Mouse (Mus musculus): Measurements from ENCODE around the gene Olfr1480.

Olfr1480 gene

DNA sequence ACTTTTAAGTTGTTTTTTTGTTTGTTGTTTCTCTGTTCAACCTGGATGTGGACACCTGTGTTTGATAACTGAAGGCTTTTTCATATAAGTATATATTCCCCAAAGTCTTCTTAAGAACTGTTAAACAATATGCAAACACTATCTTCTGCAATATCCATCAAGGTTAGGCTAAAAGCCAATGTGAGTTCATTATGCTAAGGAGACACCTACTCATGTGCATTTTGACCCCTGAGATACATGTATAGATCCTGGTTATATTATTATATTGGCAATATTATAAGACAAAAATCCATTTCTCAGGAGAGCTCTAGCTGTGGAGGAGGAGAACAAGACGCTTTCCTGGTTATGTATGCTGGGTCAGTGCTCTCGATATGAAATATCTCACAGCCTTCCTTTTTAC is at the start of gene Olfr1480:
Olfr1480 (plus strand) TSS at position 301 of the 400 bp plus-strand sequence.
- DNase-seq (ENCODE audit: inconsistent age in 2 of 2, low spot score in 1 of 2): no peak

DNA sequence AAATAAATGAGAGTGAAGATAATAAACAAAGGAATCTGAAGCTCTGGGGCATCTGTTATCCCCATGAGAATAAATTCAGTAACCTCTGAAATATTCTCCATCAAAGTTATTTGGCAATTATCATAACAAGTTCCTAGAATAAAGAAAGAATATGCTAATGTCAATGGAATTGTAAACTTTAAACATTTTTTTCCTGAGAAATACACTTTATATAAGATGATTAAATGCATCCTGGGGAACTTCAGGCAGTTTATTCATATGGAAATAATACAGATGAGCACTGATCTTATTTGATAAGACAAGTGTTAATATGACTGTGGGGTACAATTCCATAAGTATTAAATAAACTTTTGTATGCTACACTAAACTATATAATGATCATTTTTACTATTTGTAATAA is 47.6 kb upstream of the Olfr1480 start, which contains the start of gene Olfr1475:
Olfr1475 (minus strand) TSS at position 101 of the 400 bp plus-strand sequence.
- no peak for DNase-seq (ENCODE audit: inconsistent age in 2 of 2, low spot score in 1 of 2)

GRCm38 (mm10) chr19:13500246-13500645 is 27.5 kb upstream of the Olfr1480 start, which contains the start of gene Olfr1477:
Gene Olfr1477 (plus strand): TSS chr19:13500546.
- no peak for DNase-seq (ENCODE audit: inconsistent age in 2 of 2, low spot score in 1 of 2)
